Mouse (Mus musculus): Measurements from ENCODE around the gene Nipal3. TPM values are rescaled to one million over a fixed set of nuclear protein-coding genes. Genes with fewer than 3 reads are reported as not detected.

Gene Nipal3
- total and polyA plus RNA-seq, 3 experiments: 4.0 to 12.0 (median 6.4) TPM

DNA sequence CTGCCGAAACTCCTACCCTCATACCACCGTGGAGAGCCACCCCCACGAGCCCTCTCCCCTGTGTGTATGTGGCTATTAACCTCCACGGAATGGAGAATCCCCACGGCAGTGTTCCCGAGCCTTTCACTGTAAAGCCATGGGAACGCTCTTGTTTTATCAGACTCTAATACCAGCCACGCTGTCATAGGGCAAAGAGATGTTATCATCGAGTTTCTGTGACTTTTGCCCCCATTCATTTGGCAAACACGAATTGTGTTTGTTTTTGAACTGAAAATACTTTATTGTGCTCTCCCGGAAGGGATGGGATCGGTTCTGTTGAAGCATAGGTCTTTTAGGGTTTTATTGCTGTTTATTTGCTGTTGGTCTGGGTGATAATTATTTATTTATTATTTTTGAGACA, 23.3 kb upstream of the Nipal3 start:
- in situ Hi-C loops (cut with MboI; ENCODE audit: low pct_ligation_motif_present, low pct_unique_long_range_greater_than_20kb, low sequenced_read_pairs): no loop called here
- no peak overlapping the region for H3K4me2 ChIP-seq (ENCODE audit: insufficient read depth, low read depth, poor library complexity, severe bottlenecking)
- H3K9me3 ChIP-seq (replicated peaks; ENCODE audit: low read length): no peaks in the 10 kb centered on the region
- H3K27ac ChIP-seq (ENCODE audit: insufficient read depth, low read depth): no peak overlapping the region
- H3K27me3 ChIP-seq (replicated peaks): peaks cover 45% of the 10 kb centered on the region
- no peak overlapping the region for H3K9ac ChIP-seq (ENCODE audit: insufficient read depth, low read depth)
- peaks cover 0 to 10% of the 10 kb centered on the region in 2 experiments; a peak in 2 of 4 replicates for H3K4me1 ChIP-seq (ENCODE audit: control insufficient read depth in 1 of 2, insufficient read depth in 2 of 2)
- H3K36me3 ChIP-seq (replicated peaks in 1 of 2; ENCODE audit: control insufficient read depth in 1 of 2, insufficient read depth in 1 of 2, low read length in 1 of 2): no peaks in the 10 kb centered on the region
- no peak for DNase-seq (ENCODE audit: extremely low read depth)
- dilution Hi-C loops (cut with MboI; ENCODE audit: extremely low pct_ligation_motif_present, extremely low pct_unique_long_range_greater_than_20kb, low sequenced_read_pairs): no loop called here
- H3K79me2 ChIP-seq (replicated peaks; ENCODE audit: control insufficient read depth, extremely low read depth, insufficient read depth, poor library complexity, severe bottlenecking): no peaks in the 10 kb centered on the region
- TF ChIP-seq MEF2A (IDR thresholded peaks at IDR 0.05; ENCODE audit: borderline replicate concordance, low read depth, low read length) (no peak), EP300 (IDR thresholded peaks at IDR 0.05; ENCODE audit: low read length) (no peak), ELF1 (IDR thresholded peaks at IDR 0.05; ENCODE audit: low read depth, low read length) (no peak), MAX (IDR thresholded peaks at IDR 0.05; ENCODE audit: low read length) (no peak), CTCF (conservative IDR thresholded peaks at IDR 0.05 in 1 of 2, IDR thresholded peaks at IDR 0.05 in 1 of 2; ENCODE audit: low read depth in 2 of 2, low read length in 2 of 2) (no peak), UBTF (IDR thresholded peaks at IDR 0.05; ENCODE audit: low read depth, low read length) (no peak), E2F4 (IDR thresholded peaks at IDR 0.05; ENCODE audit: insufficient replicate concordance, low read depth, low read length) (no peak), ZNF384 (IDR thresholded peaks at IDR 0.05; ENCODE audit: low read depth, low read length) (no peak), CHD1 (IDR thresholded peaks at IDR 0.05; ENCODE audit: low read depth, low read length) (no peak), PAX5 (IDR thresholded peaks at IDR 0.05; ENCODE audit: low read length) (no peak), ZC3H11A (IDR thresholded peaks at IDR 0.05; ENCODE audit: low read depth, low read length) (no peak), CHD2 (IDR thresholded peaks at IDR 0.05; ENCODE audit: low read length) (no peak), POLR2A (IDR thresholded peaks at IDR 0.05; ENCODE audit: low read depth, low read length) (no peak), JUND (conservative IDR thresholded peaks at IDR 0.05; ENCODE audit: low read depth, low read length) (no peak), ETS1 (conservative IDR thresholded peaks at IDR 0.05; ENCODE audit: low read depth, low read length) (no peak), KAT2A (IDR thresholded peaks at IDR 0.05; ENCODE audit: insufficient replicate concordance, low read length) (no peak), TCF12 (IDR thresholded peaks at IDR 0.05; ENCODE audit: low read depth, low read length) (no peak), NELFE (IDR thresholded peaks at IDR 0.05; ENCODE audit: low read depth, low read length) (no peak), RCOR1 (conservative IDR thresholded peaks at IDR 0.05; ENCODE audit: low read depth, low read length) (no peak), HCFC1 (IDR thresholded peaks at IDR 0.05; ENCODE audit: low read depth, low read length) (no peak)
- no peak overlapping the region for H3K4me3 ChIP-seq (replicated peaks in 1 of 3; ENCODE audit: low read depth in 2 of 3, low read length in 2 of 3, poor library complexity in 1 of 3)

DNA sequence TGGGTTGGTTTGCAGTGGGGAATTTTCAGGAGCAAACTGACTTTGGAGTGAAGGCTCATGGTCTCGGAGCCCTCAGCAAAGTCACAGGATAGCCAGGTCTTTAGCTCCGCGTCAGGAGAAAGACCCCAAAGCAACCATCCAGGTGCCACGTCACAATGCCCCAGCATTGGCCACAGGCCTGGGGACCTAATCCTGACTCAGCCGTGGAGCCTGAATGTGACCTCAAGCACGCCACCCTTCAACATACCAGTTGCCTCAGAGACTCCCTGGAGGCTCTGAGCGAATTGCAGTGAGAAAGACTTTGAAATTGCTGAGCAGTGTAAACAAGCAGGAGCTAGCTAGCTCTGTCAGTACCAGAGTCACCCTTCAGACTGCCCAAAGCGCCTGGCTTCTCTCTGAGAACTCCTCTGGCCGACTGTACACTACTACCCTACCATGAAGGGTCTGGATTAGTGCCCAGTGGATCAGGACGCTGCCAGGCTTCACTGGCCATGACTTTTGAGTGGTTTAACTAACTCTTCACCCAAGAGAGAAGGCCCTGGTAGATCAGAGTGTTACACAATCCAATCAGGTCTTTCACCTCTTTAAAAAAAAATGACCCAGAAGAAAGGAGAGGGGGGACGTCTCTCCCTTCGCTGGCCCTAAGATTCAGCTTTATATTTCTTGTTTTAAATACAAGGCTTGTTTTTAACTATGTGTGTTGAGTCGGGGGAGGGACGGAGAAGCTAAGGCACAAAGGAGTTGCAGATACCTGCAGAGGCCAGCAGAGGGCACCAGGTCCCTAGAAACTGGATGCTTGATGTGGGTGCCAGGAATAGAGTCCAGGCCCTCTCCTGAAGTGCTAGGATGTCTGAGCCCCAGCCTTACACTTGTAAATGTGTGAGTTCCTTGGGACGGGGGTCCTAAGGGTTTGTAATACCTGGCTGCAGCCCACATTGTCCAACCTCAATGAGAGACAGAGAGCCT, 21.8 kb upstream of the Nipal3 start:
- Histone ChIP-seq H3K27ac (ENCODE audit: insufficient read depth, low read depth) (no peak overlapping the region), H3K4me1 (ENCODE audit: control insufficient read depth in 1 of 2, insufficient read depth in 2 of 2) (peaks cover 0 to 10% of the 10 kb centered on the region in 2 experiments; a peak in 2 of 4 replicates), H3K4me2 (ENCODE audit: insufficient read depth, low read depth, poor library complexity, severe bottlenecking) (no peak overlapping the region), H3K9ac (ENCODE audit: insufficient read depth, low read depth) (no peak overlapping the region), H3K9me3 (replicated peaks; ENCODE audit: low read length) (no peaks in the 10 kb centered on the region), H3K36me3 (replicated peaks in 1 of 2; ENCODE audit: control insufficient read depth in 1 of 2, insufficient read depth in 1 of 2, low read length in 1 of 2) (no peaks in the 10 kb centered on the region), H3K4me3 (replicated peaks in 1 of 3; ENCODE audit: low read depth in 2 of 3, low read length in 2 of 3, poor library complexity in 1 of 3) (no peak overlapping the region), H3K27me3 (replicated peaks) (peaks cover 39% of the 10 kb centered on the region), H3K79me2 (replicated peaks; ENCODE audit: control insufficient read depth, extremely low read depth, insufficient read depth, poor library complexity, severe bottlenecking) (no peaks in the 10 kb centered on the region)
- dilution Hi-C loops (cut with MboI; ENCODE audit: extremely low pct_ligation_motif_present, extremely low pct_unique_long_range_greater_than_20kb, low sequenced_read_pairs): no loop called here
- peak; percentile 91 for TF ChIP-seq SMC3 (IDR thresholded peaks at IDR 0.05; ENCODE audit: low read depth, low read length)
- no peak for TF ChIP-seq BHLHE40 (IDR thresholded peaks at IDR 0.05; ENCODE audit: low read depth, low read length)
- peak; percentile 55; the same call in 1 of the 2 replicates for TF ChIP-seq ZC3H11A (IDR thresholded peaks at IDR 0.05; ENCODE audit: low read depth, low read length)
- TF ChIP-seq CHD1 (IDR thresholded peaks at IDR 0.05; ENCODE audit: low read depth, low read length): no peak
- TF ChIP-seq CTCF (conservative IDR thresholded peaks at IDR 0.05 in 1 of 2, IDR thresholded peaks at IDR 0.05 in 1 of 2; ENCODE audit: low read depth in 2 of 2, low read length in 2 of 2): peak; percentile 67 to 84
- peak; percentile 84 for TF ChIP-seq RAD21 (IDR thresholded peaks at IDR 0.05; ENCODE audit: low read depth, low read length)
- in situ Hi-C loops (cut with MboI; ENCODE audit: low pct_ligation_motif_present, low pct_unique_long_range_greater_than_20kb, low sequenced_read_pairs): no loop called here
- peak; percentile 51 for DNase-seq (ENCODE audit: extremely low read depth)

All from CH12.LX (cell line).